Mouse (Mus musculus) T-helper 1 cell (primary cell): ENCODE results near the gene Rbms1.

Source experiments
- in situ Hi-C: fragments of 300-600 bp; cut with MboI, MseI; formaldehyde crosslinking; loops from one replicate; pipeline ENCODE4 v1.15.1; 2025; ENCODE audit warnings: high pct_unique_total_duplicates

Rbms1 gene

GRCm38 (mm10) chr2:60809441-60809921 lies 153.5 kb downstream of the Rbms1 start:
- in situ Hi-C loops = no loop called here

DNA sequence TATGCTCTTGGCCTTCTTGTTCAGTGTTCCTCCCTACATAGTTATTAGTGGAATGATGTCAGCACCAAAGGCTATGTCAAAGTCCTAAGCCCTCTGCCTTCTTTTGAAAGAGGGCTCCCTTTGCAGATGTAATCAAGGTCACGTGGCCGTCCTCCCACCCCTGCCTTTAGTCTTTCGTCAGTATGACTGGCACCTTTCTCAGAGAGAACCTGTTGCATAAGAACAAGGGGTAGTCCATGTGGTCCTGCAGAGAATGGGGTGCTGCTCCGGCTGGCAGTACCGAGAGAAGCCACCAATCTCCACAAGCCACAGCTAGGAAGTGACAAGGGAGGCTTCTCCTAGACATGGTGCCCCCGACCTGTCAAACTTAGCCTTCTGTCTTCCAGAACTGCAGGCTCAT lies 154.2 kb downstream of the Rbms1 start:
- in situ Hi-C loops = no loop called here

DNA sequence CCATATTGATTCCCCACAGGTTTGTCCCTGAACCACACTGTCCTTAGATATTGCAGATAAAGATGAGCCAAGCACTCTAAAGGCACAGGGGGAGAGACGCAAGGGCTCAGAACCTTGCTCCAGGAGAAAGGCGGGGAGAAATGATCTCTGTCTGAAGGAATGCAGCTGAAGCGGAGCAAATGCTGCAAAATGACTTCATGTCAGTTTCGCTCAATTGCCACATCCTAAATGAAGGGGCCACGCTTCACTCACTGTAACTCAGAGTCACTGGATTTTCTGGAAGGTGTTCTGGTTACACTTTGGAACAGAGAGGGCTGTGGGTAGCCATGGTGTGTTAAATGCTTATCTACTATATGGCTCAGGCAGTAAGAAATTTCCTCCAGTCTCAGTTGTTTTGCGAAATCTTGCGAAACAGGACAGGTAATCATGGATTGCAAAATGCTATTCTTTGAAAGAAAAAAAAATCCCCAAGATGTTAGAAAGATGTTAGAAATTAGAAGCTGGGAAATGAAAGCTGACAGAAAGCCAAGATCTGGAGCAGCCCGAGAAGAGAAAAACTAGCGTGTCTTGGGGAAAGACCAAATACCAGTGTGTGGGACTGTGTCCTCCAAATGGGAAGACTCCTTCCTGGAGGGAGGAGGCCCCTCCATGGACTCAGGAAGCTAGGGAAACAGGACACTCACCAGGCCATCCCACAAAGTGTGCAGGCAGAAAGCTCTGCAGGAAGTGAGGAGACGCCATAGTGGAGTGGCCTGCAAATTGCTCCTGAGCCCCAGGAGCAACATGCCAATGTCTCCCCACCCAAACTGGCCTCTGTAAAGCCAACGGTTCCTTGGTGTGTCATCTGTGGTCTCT lies 155.4 kb downstream of the Rbms1 start:
- in situ Hi-C loops = no loop called here

- in situ Hi-C loops = no loop called here
These were observed 158.2 kb downstream of the Rbms1 start for GRCm38 (mm10) chr2:60804763-60805162.

DNA sequence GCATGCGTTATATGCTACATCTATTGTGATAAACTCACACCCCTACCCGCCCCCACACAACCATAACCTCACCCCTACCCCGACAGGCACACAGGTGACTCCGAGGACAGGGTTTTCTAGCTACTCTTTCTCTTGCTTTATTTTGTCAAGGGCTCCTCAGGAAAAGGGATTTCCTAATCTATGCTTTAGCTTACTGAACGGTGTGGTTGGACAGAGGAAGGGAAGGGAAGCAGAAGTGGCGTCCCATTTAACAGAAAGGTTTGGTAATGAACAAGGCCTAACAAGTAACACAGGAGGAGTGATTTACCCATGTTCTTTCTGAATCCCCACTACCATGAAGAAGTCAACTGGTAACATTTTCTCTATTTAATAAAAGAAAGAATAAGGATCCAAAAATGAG lies 159.6 kb downstream of the Rbms1 start:
- in situ Hi-C loops = no loop called here

DNA sequence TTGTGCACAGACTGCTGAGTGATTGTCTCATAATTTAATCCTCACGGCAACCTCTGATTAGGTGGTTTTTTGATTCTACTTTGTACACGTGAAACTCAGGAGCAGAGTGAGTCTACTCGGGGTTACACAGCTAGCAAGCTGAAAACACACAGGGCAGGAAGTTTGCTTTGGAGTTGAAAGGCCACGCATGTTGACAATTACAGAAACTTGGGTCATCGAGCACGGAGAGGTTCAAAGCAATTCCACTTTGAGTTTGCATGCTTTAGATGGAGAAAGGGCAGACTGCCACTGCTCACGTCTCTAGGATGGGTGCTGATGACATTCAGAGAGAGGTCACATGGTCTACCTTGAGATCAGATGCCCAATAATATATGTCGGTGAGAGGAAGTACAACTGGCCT lies 160.2 kb downstream of the Rbms1 start:
- in situ Hi-C loops = no loop called here

GRCm38 (mm10) chr2:60802191-60802590 lies 160.8 kb downstream of the Rbms1 start:
- in situ Hi-C loops = no loop called here

GRCm38 (mm10) chr2:60801571-60802155 lies 161.3 kb downstream of the Rbms1 start:
- in situ Hi-C loops = no loop called here

- in situ Hi-C loops = no loop called here
These were observed 162.0 kb downstream of the Rbms1 start for GRCm38 (mm10) chr2:60800921-60801558.

GRCm38 (mm10) chr2:60799816-60800215 lies 163.2 kb downstream of the Rbms1 start:
- in situ Hi-C loops = no loop called here

DNA sequence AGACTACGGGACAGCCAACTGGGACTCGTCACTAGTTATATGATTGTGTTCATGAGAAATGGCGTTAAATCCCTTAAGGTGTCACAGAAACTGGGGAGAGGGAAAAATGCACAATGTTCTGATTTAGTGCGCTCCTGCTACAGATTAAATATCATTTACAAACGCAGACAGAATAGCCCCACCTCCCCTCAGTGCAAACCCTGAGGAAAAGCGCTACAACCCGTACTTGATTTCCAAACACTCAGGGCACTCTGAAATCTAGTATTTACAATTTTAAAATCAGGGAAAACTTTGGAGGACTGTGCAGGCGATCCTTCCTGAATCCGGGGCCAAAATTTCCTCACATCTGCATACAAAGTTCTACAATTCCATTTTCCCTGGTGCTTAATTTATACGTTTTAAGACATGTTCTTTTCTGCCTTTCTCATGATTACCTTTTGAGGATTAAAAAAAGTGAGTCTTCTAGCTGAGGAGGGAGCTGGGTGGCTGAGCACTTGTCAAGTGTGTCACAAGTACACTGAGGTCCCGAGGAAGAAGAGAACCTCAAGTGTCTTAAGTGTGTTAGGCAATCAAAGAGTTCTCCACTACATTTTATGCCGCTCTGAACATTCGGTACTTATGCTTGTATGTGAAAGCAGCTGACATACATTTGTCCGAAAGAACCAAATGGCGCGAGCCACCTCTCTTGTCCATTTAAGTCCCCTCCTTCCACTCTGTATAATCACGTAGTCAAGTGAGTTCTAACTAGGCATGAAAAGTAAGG lies 164.0 kb downstream of the Rbms1 start:
- in situ Hi-C loops = no loop called here

DNA sequence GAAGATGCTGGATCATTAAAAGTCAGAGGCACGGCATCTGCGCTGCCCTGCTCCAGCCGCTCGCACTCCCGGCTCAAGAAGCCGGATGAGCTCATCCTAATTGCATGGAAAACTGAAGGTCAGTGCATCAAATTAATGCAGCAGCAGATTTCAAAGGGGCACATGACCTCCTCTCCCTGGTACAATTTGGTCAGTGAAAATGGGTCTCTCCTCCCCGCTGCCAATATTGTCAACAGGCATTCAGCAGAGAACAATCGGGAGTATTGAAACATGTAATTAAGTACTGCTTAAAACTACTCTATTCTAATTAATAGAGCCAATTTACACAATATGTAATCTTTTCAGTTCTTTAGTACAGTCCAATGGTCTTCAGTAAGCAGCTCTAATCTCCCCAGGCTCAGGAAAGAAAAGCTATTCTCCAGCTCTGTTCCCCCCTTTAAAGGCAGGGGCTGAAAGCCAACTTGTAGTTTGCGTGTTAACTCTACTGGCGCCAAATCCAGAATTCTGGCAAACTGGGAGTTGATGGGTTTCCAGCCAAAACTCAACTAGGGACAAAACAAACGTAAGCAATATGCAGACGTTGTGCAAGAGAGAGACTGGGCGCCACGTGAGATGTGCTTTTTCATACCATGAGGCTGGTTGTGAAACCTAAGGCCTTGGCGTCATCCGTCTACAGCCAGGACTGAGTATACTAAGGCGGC lies 165.9 kb downstream of the Rbms1 start:
- in situ Hi-C loops = no loop called here

DNA sequence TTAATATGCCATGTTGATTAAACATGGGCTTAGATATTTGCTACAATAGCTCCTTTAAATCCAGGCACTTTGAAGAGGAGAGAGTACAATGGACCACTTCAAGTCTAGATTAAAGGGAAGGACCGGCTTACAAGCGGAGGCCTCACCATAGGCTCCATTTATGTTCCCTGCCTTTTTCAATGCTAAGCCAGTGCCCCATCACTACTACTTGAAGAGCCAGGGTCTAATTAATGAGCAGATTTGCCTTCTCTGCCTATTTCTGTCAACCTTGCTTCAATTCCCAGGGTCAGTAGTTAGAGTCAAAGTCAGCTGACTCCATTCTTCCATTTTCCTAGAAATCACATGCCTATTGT lies 166.4 kb downstream of the Rbms1 start:
- in situ Hi-C loops = no loop called here

GRCm38 (mm10) chr2:60795861-60796260 lies 167.1 kb downstream of the Rbms1 start:
- in situ Hi-C loops = no loop called here

DNA sequence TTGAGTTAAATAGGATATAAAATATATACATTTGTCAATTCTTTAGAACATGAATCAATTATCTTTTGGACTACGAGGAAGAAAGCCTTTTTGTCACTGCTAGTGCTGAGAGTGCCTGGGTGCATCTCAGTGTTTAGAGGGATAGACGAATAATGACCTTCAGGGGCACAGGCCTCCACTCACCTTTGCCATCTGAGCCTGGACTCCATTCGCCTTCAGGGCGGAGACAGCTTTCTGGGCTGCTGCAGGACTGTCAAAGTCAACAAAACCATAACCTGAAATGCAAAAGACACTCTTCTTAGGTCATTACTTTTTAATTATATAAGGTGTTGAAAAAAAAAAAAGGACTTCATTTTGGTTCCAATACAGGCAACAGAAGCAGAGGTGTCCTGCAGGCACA lies 170.5 kb downstream of the Rbms1 start:
- in situ Hi-C loops = no loop called here

DNA sequence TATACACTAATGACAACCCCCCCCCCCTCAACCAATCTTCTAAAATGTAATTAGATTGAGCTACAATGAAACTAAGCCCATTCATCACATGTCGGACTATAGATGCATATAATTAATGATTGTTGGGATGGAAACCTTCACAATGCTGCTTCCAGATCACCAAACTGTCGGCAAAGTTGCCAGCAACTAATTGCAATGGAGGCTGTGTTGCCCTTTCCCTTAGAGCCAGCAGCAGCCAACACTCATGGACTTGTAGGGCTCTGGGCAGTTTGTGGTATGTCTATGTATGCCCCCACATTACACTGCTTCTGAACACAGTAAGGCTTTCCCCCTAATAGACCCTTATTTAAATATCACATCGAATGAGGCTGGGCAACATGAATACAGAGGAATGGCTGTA lies 173.9 kb downstream of the Rbms1 start:
- in situ Hi-C loops = no loop called here

DNA sequence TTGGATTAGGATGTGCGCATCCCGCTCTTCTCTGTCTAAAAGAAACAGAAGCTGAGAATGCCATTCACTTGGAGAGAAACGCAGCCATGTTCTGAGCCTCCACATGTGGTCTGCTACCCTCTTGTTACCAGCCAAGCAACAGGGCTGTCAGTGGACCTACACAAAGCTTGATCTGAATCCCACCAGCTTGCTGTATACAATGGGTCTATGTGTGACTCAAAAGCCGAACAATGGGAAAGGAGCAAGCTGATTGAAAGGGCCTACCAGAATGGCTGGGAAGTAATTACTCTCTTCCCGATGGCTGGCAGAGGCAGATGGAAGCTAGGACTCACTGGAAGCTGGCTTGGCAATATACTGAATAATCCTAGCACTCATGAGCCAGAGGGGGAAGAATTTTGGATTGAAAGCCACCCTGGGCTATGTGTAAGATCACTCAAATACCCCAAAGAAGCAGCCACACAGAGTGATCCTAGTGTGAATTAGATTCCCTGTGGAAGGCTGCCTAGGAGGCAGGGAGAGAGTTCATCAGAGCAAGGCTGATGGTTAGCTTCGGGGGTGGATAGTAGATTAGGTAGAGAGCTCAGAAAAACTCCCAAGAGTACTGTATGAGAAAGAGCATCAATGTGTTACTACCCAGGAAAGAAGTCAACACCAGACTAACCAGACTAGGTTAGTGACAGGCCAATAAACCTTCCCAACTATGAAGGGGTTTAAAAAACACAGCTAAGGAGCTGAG lies 174.7 kb downstream of the Rbms1 start:
- in situ Hi-C loops = no loop called here

GRCm38 (mm10) chr2:60787088-60787487 lies 175.9 kb downstream of the Rbms1 start:
- in situ Hi-C loops = no loop called here

GRCm38 (mm10) chr2:60786289-60786688 lies 176.7 kb downstream of the Rbms1 start:
- in situ Hi-C loops = no loop called here

GRCm38 (mm10) chr2:60774501-60774900 lies 188.5 kb downstream of the Rbms1 start:
- in situ Hi-C loops = no loop called here

DNA sequence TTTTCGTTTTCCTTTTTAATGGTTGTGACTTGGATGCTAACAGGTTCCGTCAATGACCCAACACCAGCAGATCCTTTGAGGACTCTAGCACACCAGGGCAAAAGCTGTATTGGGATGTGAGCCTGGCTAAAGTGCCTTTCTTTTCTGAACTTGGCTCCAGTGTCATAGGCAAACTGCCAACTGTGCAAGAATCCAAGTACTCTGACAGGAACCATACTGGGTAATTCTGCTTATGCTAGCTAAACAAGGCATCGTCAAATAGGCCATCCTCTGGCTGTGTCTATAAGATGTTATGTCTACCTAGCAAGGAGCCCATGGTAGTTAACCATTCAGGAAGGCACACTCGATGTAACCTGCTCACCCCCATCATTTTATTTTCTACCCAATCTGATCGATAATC lies 189.4 kb downstream of the Rbms1 start:
- in situ Hi-C loops = no loop called here
